Mouse (Mus musculus): ENCODE results near the gene Shisa6. TPM values are rescaled to one million over a fixed set of nuclear protein-coding genes. Genes with fewer than 3 reads are reported as not detected.

Gene Shisa6
- total and polyA plus RNA-seq, 3 experiments, result 0.11 TPM; not detected in 2

- H3K36me3 ChIP-seq (replicated peaks), result no peaks in the 10 kb centered on the region
- H3K27me3 ChIP-seq (ENCODE audit: insufficient read depth, low read length), result no peaks in the 10 kb centered on the region
- TF ChIP-seq GATA1 (IDR thresholded peaks at IDR 0.05; ENCODE audit: borderline replicate concordance, low read length) (no peak), POLR2AphosphoS5 (IDR thresholded peaks at IDR 0.05; ENCODE audit: insufficient replicate concordance, low read depth, low read length) (no peak)
- H3K9me3 ChIP-seq (replicated peaks), result peaks cover 20% of the 10 kb centered on the region
- H3K4me3 ChIP-seq (ENCODE audit: low read depth, low read length), result no peak overlapping the region
- DNase-seq (ENCODE audit: low spot score), result no peak
- no peaks in the 10 kb centered on the region for H3K4me1 ChIP-seq (ENCODE audit: insufficient read depth, low read depth, low read length)
- no peak for ATAC-seq (ENCODE audit: extremely low read depth, insufficient number of reproducible peaks, low FRiP score, poor library complexity, severe bottlenecking)
These were observed 278.6 kb downstream of the Shisa6 start for GRCm38 (mm10) chr11:66247115-66247514.

GRCm38 (mm10) chr11:66236557-66236956 lies 289.2 kb downstream of the Shisa6 start:
- H3K4me3 ChIP-seq (ENCODE audit: low read depth, low read length), result no peak overlapping the region
- DNase-seq (ENCODE audit: low spot score) (no peak), ATAC-seq (ENCODE audit: extremely low read depth, insufficient number of reproducible peaks, low FRiP score, poor library complexity, severe bottlenecking) (no peak)
- peaks cover 6% of the 10 kb centered on the region; the same call in 1 of the 2 replicates for H3K9me3 ChIP-seq (replicated peaks)
- no peaks in the 10 kb centered on the region for H3K4me1 ChIP-seq (ENCODE audit: insufficient read depth, low read depth, low read length)
- no peak for TF ChIP-seq TAL1 (conservative IDR thresholded peaks at IDR 0.05; ENCODE audit: low read depth, low read length)
- TF ChIP-seq GATA1 (IDR thresholded peaks at IDR 0.05; ENCODE audit: borderline replicate concordance, low read length), result no peak
- TF ChIP-seq POLR2AphosphoS5 (IDR thresholded peaks at IDR 0.05; ENCODE audit: insufficient replicate concordance, low read depth, low read length), result no peak
- no peak for TF ChIP-seq GATA2 (IDR thresholded peaks at IDR 0.05; ENCODE audit: borderline replicate concordance, low read depth, low read length)
- no peak for TF ChIP-seq CTCF (IDR thresholded peaks at IDR 0.05; ENCODE audit: low read depth, low read length)
- H3K36me3 ChIP-seq (replicated peaks), result no peaks in the 10 kb centered on the region
- no peaks in the 10 kb centered on the region for H3K27me3 ChIP-seq (ENCODE audit: insufficient read depth, low read length)

GRCm38 (mm10) chr11:66232891-66233290 lies 292.9 kb downstream of the Shisa6 start:
- Histone ChIP-seq H3K36me3 (replicated peaks) (no peaks in the 10 kb centered on the region), H3K4me1 (ENCODE audit: insufficient read depth, low read depth, low read length) (no peaks in the 10 kb centered on the region), H3K27me3 (ENCODE audit: insufficient read depth, low read length) (no peaks in the 10 kb centered on the region), H3K9me3 (replicated peaks) (peaks cover 6% of the 10 kb centered on the region; the same call in 1 of the 2 replicates), H3K4me3 (ENCODE audit: low read depth, low read length) (no peak overlapping the region)
- no peak for DNase-seq (ENCODE audit: low spot score)
- ATAC-seq (ENCODE audit: extremely low read depth, insufficient number of reproducible peaks, low FRiP score, poor library complexity, severe bottlenecking), result no peak
- no peak for TF ChIP-seq TAL1 (conservative IDR thresholded peaks at IDR 0.05; ENCODE audit: low read depth, low read length)
- TF ChIP-seq CTCF (IDR thresholded peaks at IDR 0.05; ENCODE audit: low read depth, low read length), result no peak
- TF ChIP-seq GATA1 (IDR thresholded peaks at IDR 0.05; ENCODE audit: borderline replicate concordance, low read length), result no peak
- no peak for TF ChIP-seq GATA2 (IDR thresholded peaks at IDR 0.05; ENCODE audit: borderline replicate concordance, low read depth, low read length)
- TF ChIP-seq POLR2AphosphoS5 (IDR thresholded peaks at IDR 0.05; ENCODE audit: insufficient replicate concordance, low read depth, low read length), result no peak

GRCm38 (mm10) chr11:66222133-66222532 lies 303.6 kb downstream of the Shisa6 start:
- no peak for TF ChIP-seq GATA1 (IDR thresholded peaks at IDR 0.05; ENCODE audit: borderline replicate concordance, low read length)
- Histone ChIP-seq H3K4me3 (ENCODE audit: low read depth, low read length) (no peak overlapping the region), H3K36me3 (replicated peaks) (no peaks in the 10 kb centered on the region), H3K4me1 (ENCODE audit: insufficient read depth, low read depth, low read length) (no peaks in the 10 kb centered on the region), H3K9me3 (replicated peaks) (peaks cover 24% of the 10 kb centered on the region), H3K27me3 (ENCODE audit: insufficient read depth, low read length) (no peaks in the 10 kb centered on the region; the same call in 1 of the 2 replicates)
- DNase-seq (ENCODE audit: low spot score) (no peak), ATAC-seq (ENCODE audit: extremely low read depth, insufficient number of reproducible peaks, low FRiP score, poor library complexity, severe bottlenecking) (no peak)

- Histone ChIP-seq H3K9me3 (replicated peaks) (peaks cover 40% of the 10 kb centered on the region), H3K36me3 (replicated peaks) (no peaks in the 10 kb centered on the region), H3K4me3 (ENCODE audit: low read depth, low read length) (no peak overlapping the region), H3K27me3 (ENCODE audit: insufficient read depth, low read length) (no peaks in the 10 kb centered on the region; the same call in 1 of the 2 replicates), H3K4me1 (ENCODE audit: insufficient read depth, low read depth, low read length) (no peaks in the 10 kb centered on the region)
- DNase-seq (ENCODE audit: low spot score), result no peak
- TF ChIP-seq TAL1 (conservative IDR thresholded peaks at IDR 0.05; ENCODE audit: low read depth, low read length), result no peak
- TF ChIP-seq GATA2 (IDR thresholded peaks at IDR 0.05; ENCODE audit: borderline replicate concordance, low read depth, low read length), result no peak
- TF ChIP-seq CTCF (IDR thresholded peaks at IDR 0.05; ENCODE audit: low read depth, low read length), result no peak
- no peak for TF ChIP-seq GATA1 (IDR thresholded peaks at IDR 0.05; ENCODE audit: borderline replicate concordance, low read length)
- no peak for TF ChIP-seq POLR2AphosphoS5 (IDR thresholded peaks at IDR 0.05; ENCODE audit: insufficient replicate concordance, low read depth, low read length)
- ATAC-seq (ENCODE audit: extremely low read depth, insufficient number of reproducible peaks, low FRiP score, poor library complexity, severe bottlenecking), result no peak
These were observed 307.3 kb downstream of the Shisa6 start for GRCm38 (mm10) chr11:66218469-66218868.

GRCm38 (mm10) chr11:66188627-66189287 lies 337.0 kb downstream of the Shisa6 start:
- no peak for ATAC-seq (ENCODE audit: extremely low read depth, insufficient number of reproducible peaks, low FRiP score, poor library complexity, severe bottlenecking)
- no peaks in the 10 kb centered on the region for H3K36me3 ChIP-seq (replicated peaks)
- no peak for DNase-seq (ENCODE audit: low spot score)

GRCm38 (mm10) chr11:66188146-66188545 lies 337.6 kb downstream of the Shisa6 start:
- no peaks in the 10 kb centered on the region for H3K9me3 ChIP-seq (replicated peaks)
- ATAC-seq (ENCODE audit: extremely low read depth, insufficient number of reproducible peaks, low FRiP score, poor library complexity, severe bottlenecking), result no peak

More at GRCm38 (mm10) chr11:66188627-66189287, 337.0 kb downstream of the Shisa6 start:
- no peak for TF ChIP-seq POLR2AphosphoS5 (IDR thresholded peaks at IDR 0.05; ENCODE audit: insufficient replicate concordance, low read depth, low read length)
- no peaks in the 10 kb centered on the region for H3K9me3 ChIP-seq (replicated peaks)
- no peak overlapping the region for H3K4me3 ChIP-seq (ENCODE audit: low read depth, low read length)
- H3K27me3 ChIP-seq (ENCODE audit: insufficient read depth, low read length), result no peaks in the 10 kb centered on the region
- H3K4me1 ChIP-seq (ENCODE audit: insufficient read depth, low read depth, low read length), result no peaks in the 10 kb centered on the region

More at GRCm38 (mm10) chr11:66188146-66188545, 337.6 kb downstream of the Shisa6 start:
- DNase-seq (ENCODE audit: low spot score), result no peak
- TF ChIP-seq TAL1 (conservative IDR thresholded peaks at IDR 0.05; ENCODE audit: low read depth, low read length) (no peak), GATA1 (IDR thresholded peaks at IDR 0.05; ENCODE audit: borderline replicate concordance, low read length) (no peak), GATA2 (IDR thresholded peaks at IDR 0.05; ENCODE audit: borderline replicate concordance, low read depth, low read length) (no peak)
- Histone ChIP-seq H3K4me1 (ENCODE audit: insufficient read depth, low read depth, low read length) (no peaks in the 10 kb centered on the region), H3K27me3 (ENCODE audit: insufficient read depth, low read length) (no peaks in the 10 kb centered on the region), H3K36me3 (replicated peaks) (no peaks in the 10 kb centered on the region), H3K4me3 (ENCODE audit: low read depth, low read length) (no peak overlapping the region)

All from G1E (cell line).